In the genomic region with DNA sequence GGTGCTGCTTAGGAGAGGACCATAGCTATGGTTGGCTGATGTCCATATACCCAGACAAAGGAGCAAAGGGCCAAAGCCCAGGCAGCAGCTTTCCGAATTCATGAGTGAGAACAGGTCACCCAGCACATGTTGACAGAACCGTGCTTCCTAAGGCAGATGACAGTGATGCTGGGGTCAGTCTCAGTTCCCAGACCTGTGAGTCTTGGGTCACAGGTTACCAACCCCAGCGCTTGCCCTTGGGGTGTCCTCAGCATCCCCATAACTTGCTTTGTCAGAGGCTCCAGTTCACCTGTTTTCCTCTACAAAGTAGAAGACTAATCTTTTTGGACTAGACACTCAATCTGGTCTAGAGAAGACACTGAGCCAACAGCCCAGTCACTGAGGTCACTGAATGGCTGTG, we compare ENCODE assay signal across 20 mouse cellular contexts.
"Had no signal": no experiment of that assay in that cellular context is flagged by ENCODE, and none has a peak within 500 bp of the region (broad histone marks: within the 10 kb centered on the region; RNA-seq: fewer than 3 reads in every experiment).

No protein-coding gene starts in this region.

- H3K27ac ChIP-seq: liver, embryonic 14.5 days; midbrain, embryonic 10.5 days; midbrain, embryonic 12.5 days; neural tube, embryonic 13.5 days; neural tube, embryonic 15.5 days had no signal

- H3K9ac ChIP-seq: liver, embryonic 14.5 days; lung, embryonic 14.5 days; midbrain, embryonic 12.5 days; neural tube, embryonic 13.5 days; neural tube, embryonic 15.5 days had no signal

- H3K4me1 ChIP-seq: midbrain, embryonic 10.5 days; midbrain, embryonic 12.5 days; neural tube, embryonic 13.5 days; neural tube, embryonic 15.5 days had no signal

- H3K27me3 ChIP-seq: midbrain, embryonic 12.5 days; neural tube, embryonic 13.5 days; neural tube, embryonic 15.5 days had no signal

- H3K36me3 ChIP-seq: midbrain, embryonic 10.5 days; midbrain, embryonic 12.5 days; neural tube, embryonic 13.5 days; neural tube, embryonic 15.5 days had no signal

- H3K4me3 ChIP-seq: midbrain, embryonic 10.5 days; midbrain, embryonic 12.5 days; myocyte; neural tube, embryonic 13.5 days; neural tube, embryonic 15.5 days had no signal

- ATAC-seq: midbrain, embryonic 16.5 days had no signal

- DNase-seq: lung, adult 18-20 months; lung, embryonic 14.5 days; lung, postnatal 10 days; lung, postnatal 4 days; midbrain, embryonic 14.5 days; retina, postnatal 1 day; right cerebral cortex, adult 18-20 months; right cerebral cortex, postnatal 25 days; right cerebral cortex, postnatal 4 days; spleen, adult 18-20 months; thymus, adult 18-20 months; thymus, postnatal 14 days; thymus, postnatal 36 days had no signal

- H3K9me3 ChIP-seq: midbrain, embryonic 10.5 days; midbrain, embryonic 12.5 days; neural tube, embryonic 13.5 days; neural tube, embryonic 15.5 days had no signal

- H3K4me2 ChIP-seq: lung, embryonic 14.5 days; midbrain, embryonic 12.5 days; neural tube, embryonic 13.5 days; neural tube, embryonic 15.5 days had no signal
